Mouse (Mus musculus) CH12F3 (cell line): ENCODE data around the gene Hdlbp.

Experiments
- in situ Hi-C: fragments of 300-500 bp; cut with MboI; formaldehyde crosslinking; loops from 2 replicates; pipeline ENCODE4 v1.14.3; 2020; ENCODE audit warnings: low sequenced_read_pairs

Hdlbp gene

DNA sequence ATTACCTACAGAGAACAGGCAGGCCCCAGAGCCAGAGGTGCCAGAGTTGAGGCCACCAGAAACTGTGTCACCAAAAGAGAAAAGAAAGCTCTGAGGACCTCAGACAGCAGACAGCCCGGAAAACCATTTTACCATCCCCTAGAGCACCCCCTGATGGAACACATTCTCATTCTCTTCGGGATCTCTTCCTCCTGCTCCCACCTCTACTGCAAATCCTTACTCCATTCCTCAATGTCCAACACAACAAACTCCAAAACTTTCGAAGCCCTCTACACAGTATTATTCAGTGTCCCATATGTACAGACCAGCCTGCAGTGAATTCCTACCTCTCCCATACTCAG lies 32.8 kb downstream of the Hdlbp start:
- in situ Hi-C loops, result no loop called here

DNA sequence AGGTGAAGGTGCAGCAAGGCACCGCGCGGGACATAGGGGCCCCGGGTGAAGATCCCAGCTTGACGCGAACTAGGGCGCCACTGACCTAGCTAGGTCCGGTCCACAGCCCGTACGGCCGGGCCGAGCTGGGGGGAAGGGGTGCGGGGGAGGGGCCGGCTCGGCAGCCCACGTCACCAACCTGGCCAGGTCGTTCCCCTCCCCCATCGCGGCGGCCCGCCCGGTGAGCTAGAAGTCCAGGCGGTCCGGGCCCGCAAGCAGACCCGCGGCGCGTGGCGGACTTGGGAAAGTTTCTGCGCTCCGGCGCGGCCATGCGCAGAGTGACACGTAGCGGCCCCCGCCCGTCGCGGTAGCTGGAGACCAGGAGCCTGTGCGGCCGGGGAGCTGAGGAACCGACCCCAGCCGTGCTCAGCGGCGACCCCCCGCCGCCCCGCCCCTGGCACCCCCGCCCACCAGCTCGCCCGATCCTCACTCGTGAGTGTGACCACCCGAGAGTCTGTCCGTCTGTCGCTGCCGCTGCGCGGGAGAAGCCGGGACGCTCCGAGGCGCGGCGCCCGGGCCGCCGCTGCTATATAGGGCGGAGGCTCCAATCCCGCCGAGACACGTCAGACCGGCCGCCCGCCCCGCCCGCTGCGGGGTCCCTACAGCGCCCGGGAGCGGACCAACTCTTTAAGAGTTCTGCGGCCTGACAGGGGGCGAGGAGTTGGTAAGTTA lies 33.3 kb downstream of the Hdlbp start:
- in situ Hi-C loops, result no loop called here

DNA sequence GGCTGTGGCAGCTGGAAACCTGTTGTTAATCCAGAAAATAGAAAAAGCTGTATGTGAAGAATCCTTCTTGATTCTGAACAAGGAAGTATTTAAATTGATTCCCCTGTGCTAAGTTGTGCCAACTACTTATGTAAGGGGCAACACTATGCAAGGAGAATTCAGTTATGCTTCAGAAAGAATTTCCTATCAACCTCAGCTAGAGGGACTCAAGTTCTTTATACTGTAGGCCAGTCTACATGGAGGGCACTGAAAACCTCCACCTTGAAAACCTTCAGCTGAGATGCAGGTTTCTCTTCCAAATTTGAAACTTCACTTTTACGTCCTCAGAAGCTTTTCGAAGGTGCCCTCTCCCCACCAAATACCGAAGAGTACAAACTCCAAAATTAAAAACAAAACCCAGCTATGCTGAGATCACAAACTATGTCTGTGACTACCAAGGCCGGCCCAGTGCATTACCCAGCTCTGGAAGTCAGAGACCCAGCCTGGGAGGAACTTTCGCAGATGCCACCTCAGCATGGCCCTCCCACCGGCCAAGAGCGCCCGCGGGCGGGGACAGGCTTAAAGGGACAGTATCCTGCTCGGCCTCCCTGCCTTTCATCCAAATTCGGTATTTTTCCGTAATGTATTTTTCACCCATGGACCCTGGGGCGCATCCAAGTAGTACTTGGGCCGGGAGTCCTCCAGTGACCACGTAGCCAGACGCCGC lies 34.1 kb downstream of the Hdlbp start:
- in situ Hi-C loops, result no loop called here

DNA sequence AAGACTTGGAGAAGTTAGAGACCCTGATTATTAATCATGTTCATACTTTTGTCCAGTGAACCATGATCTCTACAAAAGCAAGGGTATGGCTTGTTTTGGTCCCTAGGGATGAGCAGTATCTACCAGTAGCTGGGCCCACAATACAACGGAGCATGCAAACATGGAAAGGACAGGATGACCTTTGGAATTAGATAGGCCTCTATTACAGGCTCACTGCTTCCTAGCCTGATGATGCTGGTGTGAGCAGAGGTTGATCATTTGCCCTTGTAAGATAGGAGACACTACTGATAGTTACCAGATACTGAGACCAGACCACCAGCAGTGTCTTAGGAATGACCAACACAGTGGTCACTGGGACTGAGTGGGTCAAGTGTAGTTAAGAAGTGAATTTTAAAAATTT lies 39.3 kb downstream of the Hdlbp start:
- in situ Hi-C loops, result no loop called here

DNA sequence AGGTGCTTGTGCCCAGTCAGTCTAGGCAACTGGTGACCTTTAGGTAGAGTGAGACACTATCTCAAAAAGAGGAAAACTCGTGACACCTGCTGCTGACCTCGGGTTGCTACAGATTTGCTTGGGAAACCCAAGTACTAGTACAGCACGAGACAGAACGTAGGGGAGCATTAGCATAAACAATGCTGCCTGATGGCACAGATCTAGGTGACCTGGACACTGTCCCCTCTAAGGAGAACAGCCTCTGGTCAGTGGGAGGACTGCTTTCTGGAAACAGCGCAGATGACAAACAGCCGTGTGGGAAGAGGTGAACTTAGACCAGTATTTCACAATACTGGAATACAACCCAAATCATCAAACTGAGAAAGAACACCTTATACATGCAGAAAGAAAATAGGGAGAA lies 46.5 kb downstream of the Hdlbp start:
- in situ Hi-C loops, result no loop called here

DNA sequence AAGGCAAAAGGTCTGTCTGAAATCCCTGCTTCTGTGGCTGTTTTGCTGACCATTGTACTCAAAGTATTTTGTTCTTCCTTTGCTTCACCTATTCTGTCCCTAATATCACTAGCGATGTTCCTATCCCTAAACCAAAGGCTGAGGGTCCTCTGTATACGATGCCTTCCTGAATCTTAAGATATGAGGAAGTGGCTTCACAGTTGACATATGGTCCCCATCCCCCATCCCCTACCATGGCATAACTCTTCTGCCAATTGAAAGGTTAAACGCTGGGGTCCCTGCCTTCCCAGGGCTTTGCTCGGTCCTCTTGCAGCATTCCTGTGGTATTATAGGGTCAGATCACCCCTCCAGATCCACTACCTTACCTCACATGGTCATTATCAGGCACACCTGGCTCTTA lies 75.2 kb downstream of the Hdlbp start:
- in situ Hi-C loops, result no loop called here

DNA sequence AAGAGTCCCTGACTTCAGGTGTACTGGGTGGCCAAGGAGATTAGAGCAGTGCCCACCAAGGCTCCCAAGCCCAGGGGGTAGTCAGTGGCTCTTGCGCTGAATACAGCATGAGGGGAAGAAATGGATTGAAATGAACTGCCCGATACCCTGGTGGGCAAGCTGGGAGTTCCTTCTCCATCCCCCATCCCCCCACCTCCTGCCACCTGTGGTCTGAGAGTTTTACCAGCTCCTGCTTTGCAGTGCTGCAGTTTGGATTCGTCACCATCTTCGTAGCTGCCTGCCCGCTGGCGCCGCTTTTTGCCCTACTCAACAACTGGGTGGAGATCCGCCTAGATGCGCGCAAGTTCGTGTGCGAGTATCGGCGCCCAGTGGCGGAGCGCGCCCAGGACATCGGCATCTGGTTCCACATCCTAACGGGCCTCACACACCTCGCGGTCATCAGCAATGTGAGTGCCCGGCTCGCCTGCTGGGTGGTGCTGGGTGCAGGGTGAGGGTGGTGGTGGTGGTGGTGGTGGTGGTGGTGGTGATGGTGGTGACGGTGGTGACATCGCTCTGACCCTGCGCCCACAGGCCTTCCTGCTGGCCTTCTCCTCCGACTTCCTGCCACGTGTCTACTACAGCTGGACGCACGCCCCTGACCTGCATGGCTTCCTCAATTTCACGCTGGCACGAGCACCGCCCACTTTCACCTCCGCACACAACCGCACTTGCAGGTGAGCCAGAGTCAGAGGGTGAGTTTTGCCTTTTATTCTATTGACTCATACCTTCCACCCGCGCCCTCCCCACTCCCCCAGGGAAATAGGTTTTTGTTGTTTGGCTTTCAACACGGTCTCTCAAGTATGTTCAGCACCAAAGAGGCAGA lies 77.2 kb downstream of the Hdlbp start:
- in situ Hi-C loops, result no loop called here

DNA sequence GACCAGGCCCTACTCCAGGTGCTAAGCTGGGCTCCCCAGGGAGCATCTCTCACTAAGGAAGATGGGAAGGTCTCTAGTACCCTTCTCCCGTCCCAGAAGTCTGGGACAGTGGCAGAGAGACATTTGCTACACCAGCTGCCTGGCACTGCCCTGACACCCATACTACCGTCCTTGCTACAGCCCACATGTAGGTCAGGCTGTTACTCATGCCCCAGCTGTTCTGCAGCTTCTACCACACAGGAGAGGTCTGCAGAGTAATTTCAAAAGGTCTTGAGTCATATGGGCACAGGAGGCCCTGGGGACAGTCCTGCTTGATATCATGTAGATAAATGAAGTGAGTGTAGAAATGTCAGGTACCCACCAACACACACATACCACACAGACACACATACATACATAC lies 89.7 kb downstream of the Hdlbp start:
- in situ Hi-C loops, result no loop called here

DNA sequence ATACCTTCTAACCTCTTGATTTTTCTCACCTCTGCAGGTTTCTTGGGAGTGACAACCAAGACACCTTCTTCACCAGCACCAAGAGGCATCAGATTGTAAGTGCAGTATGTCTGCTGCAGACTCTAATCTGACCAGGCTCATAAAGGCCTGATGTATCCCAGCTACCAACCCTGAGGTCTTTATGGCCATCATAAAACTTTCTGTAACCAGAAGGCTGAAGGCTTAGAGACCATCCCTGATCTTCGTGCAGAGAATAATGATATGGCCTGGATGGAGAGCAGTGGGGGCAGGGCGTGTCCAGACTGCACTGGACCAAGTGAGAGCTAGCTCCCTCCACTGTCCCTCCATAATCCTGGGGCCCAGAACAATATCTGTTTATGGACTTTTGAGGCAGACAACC lies 91.4 kb downstream of the Hdlbp start:
- in situ Hi-C loops, result no loop called here

DNA sequence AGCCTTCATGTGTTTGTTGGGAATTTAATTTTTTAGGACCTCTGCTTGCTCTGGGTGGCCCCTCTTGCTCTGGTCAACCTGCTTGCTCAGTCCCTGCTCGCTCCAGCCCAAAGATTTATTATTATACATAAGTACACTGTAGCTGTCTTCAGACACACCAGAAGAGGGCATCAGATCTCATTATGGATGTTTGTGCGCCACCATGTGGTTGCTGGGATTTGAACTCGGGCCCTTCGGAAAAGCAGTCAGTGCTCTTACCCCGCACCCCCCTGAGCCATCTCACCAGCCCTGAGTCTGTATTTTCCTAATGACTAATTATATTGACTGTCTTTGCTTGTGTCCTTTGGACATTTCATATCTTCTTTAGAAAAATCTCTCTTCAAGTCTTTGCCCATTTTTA lies 99.5 kb downstream of the Hdlbp start:
- in situ Hi-C loops, result no loop called here

DNA sequence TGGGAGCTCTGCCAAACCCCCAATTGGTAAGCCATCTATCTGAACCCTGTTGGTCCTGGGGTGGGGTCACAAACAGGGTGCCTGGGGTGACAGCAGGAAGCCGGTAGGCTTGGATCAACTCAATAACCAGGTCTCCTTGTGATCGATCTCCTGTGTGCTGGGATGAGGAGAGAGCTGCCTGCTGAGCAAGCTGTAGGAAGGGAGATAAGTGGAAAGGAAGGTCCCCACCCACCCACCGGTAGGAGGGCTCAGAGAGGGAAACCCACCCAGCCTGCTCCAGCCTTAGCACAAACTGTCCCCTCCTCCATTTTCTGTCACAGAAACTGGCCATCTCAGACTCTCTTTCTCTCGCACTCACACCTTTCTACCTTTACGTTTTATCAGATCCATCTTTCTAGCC lies 101.3 kb downstream of the Hdlbp start:
- in situ Hi-C loops, result no loop called here

DNA sequence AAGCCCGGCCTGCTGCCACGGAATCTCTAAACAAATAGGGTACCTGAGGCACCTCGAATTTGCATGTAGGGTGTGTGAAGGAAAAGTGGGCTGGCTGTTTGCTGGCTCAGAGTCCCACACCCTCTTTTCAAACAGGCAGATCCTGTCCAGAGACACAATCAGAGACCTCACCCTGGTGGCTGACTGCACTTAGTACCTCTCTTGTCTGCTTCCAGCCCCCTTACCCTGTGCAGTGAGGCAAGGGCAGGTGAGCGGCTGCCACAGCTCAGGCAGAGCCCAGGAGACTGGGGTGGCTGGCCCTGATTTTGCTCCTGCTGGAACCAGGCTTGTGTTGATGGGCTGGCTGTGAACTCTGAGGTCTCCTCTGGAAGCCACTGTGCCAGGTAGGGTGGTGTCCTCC lies 105.0 kb downstream of the Hdlbp start, which contains the start of gene Ano7:
TSS of gene Ano7 (plus strand) at position 266 of the 400 bp plus-strand sequence.
- in situ Hi-C loops, result no loop called here

DNA sequence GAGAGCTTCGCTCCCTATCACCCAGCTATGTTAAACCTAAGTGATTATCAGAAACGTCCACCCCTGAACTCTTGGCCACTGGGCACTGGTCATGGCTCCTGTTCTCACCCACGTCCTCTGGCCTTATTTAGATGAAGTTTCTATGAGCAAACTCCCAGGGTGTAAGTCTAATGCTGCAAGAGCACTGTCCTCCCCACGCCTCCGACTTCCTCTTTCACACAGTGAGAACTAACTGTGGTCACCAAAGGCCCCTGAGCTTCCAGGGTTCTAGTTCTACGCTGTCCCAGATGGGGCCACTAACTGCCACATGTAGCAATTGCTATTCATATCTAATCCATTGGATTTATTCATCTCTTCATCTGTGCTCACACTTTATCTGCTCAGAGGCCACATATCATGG lies 113.0 kb downstream of the Hdlbp start:
- in situ Hi-C loops, result no loop called here

DNA sequence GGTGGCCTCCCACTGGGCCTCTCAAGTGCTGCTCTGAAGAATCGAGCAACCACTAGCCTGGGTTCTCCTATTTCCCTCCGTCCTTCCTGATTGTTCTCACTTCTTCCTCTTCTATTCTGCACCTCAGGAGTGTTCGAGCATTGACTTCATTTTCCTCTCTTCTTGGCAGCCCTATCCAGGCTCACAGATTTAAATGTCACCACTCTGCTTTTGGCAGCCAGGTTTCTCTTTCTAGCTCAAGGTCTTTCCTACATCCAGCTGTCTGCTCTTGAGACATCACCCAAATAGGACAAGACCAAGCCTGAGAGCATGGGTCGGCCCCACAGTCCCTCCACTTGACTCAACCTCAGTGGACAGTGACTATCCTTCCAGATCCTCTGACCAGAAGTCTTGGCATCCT lies 116.0 kb downstream of the Hdlbp start:
- in situ Hi-C loops, result no loop called here
